Mouse (Mus musculus) layer of hippocampus, adult 18-20 months (tissue): ENCODE results near the gene Ctnna3. TPM values are rescaled to one million over a fixed set of nuclear protein-coding genes. Genes with fewer than 3 reads are reported as not detected.

Experiments used
- DNase-seq, 2 experiments: peaks; one replicate each; pipeline ENCODE4 v3.0.0; 2022; ENCODE audit warnings: low spot score in 2 of 2
- total RNA-seq, 2 experiments: library from RNA; stranded (reverse); gene quantifications; 2 replicates each; pipeline ENCODE4 v1.2.3; 2021

The Ctnna3 gene
- total RNA-seq, 2 experiments from 2014 or later, result 1.4 to 2.6 TPM

GRCm38 (mm10) chr10:64041892-64042291 is 612.0 kb downstream of the Ctnna3 start:
- peak in 1 of 2 experiments; percentile 15 for DNase-seq

- DNase-seq, result peak in 1 of 2 experiments; percentile 24
Observed at GRCm38 (mm10) chr10:64049151-64049550, 619.3 kb downstream of the Ctnna3 start.

GRCm38 (mm10) chr10:64049946-64050345 is 620.0 kb downstream of the Ctnna3 start:
- DNase-seq, result no peak

GRCm38 (mm10) chr10:64063704-64064103 is 633.8 kb downstream of the Ctnna3 start:
- DNase-seq, result peak in 1 of 2 experiments; percentile 31

- DNase-seq, result peak in 1 of 2 experiments; percentile 69
Observed at GRCm38 (mm10) chr10:64075944-64076343, 646.0 kb downstream of the Ctnna3 start.

GRCm38 (mm10) chr10:64076410-64077052 is 646.6 kb downstream of the Ctnna3 start:
- DNase-seq, result no peak

GRCm38 (mm10) chr10:64082345-64082744 is 652.4 kb downstream of the Ctnna3 start:
- DNase-seq, result no peak

- peak in 1 of 2 experiments; percentile 11 for DNase-seq
Observed at GRCm38 (mm10) chr10:64083813-64084212, 653.9 kb downstream of the Ctnna3 start.

GRCm38 (mm10) chr10:64084465-64084864 is 654.6 kb downstream of the Ctnna3 start:
- peak in 1 of 2 experiments; percentile 77 for DNase-seq

GRCm38 (mm10) chr10:64086183-64086566 is 656.3 kb downstream of the Ctnna3 start:
- peak in 1 of 2 experiments; percentile 20 for DNase-seq

- peak in 1 of 2 experiments; percentile 26 for DNase-seq
Observed at GRCm38 (mm10) chr10:64086567-64087391, 656.9 kb downstream of the Ctnna3 start.

- DNase-seq, result peak in 1 of 2 experiments; percentile 33
Observed at GRCm38 (mm10) chr10:64087521-64087920, 657.6 kb downstream of the Ctnna3 start.

- peak in 1 of 2 experiments; percentile 31 for DNase-seq
Observed at GRCm38 (mm10) chr10:64087936-64088773, 658.3 kb downstream of the Ctnna3 start.

GRCm38 (mm10) chr10:64088774-64089460 is 659.0 kb downstream of the Ctnna3 start:
- peak in 1 of 2 experiments; percentile 22 for DNase-seq

GRCm38 (mm10) chr10:64089680-64090460 is 660.0 kb downstream of the Ctnna3 start, which contains the start of gene Lrrtm3:
Gene Lrrtm3 (minus strand): TSS chr10:64090277.
- peak; percentile 72 to 88 for DNase-seq

GRCm38 (mm10) chr10:64096532-64096931 is 666.6 kb downstream of the Ctnna3 start:
- DNase-seq, result no peak

GRCm38 (mm10) chr10:64115246-64115645 is 685.3 kb downstream of the Ctnna3 start:
- no peak for DNase-seq

- DNase-seq, result no peak
Observed at GRCm38 (mm10) chr10:64118833-64119232, 688.9 kb downstream of the Ctnna3 start.

- peak; percentile 3 to 26 for DNase-seq
Observed at GRCm38 (mm10) chr10:64130397-64131150, 700.7 kb downstream of the Ctnna3 start.
